Mouse (Mus musculus): ENCODE results near the gene Asdurf. TPM values are rescaled to one million over a fixed set of nuclear protein-coding genes. Genes with fewer than 3 reads are reported as not detected.
A peak's percentile ranks its signal among the peaks of the same experiment; 100 is the strongest.
"Not testable (repeated sequence)": the region's sequence is repeated elsewhere in the genome, so short reads cannot be mapped to it uniquely, and the experiment has no call there.

The Asdurf gene
- total RNA-seq (2012; rRNA removed): not detected in 2 replicates

- in situ Hi-C loops (cut with MboI; ENCODE audit: low sequenced_read_pairs in 2 of 2, unreplicated experiment in 2 of 2): no loop called here
- H3K9me3 ChIP-seq (ENCODE audit: control insufficient read depth, insufficient read depth, low read depth, low read length): no peaks in the 10 kb centered on the region
- H3K36me3 ChIP-seq (ENCODE audit: control insufficient read depth, insufficient read depth, low read length, poor library complexity, severe bottlenecking): peaks cover 6% of the 10 kb centered on the region
- peak within 1 kb of the TSS; percentile 86 to 92 for H3K4me3 ChIP-seq (ENCODE audit: insufficient read depth in 1 of 2, low read depth in 1 of 2, low read length in 2 of 2, poor library complexity in 1 of 2, severe bottlenecking in 1 of 2)
- TF ChIP-seq HCFC1 (IDR thresholded peaks at IDR 0.05; ENCODE audit: borderline replicate concordance, insufficient read depth, low read length): 0 out of 2 replicates have a peak, but pooled peaks have one; percentile 67
- TF ChIP-seq CHD2 (IDR thresholded peaks at IDR 0.05; ENCODE audit: low read depth, low read length): no peak
- peak; percentile 31; the same call in 1 of the 2 replicates for TF ChIP-seq ZC3H11A (IDR thresholded peaks at IDR 0.05; ENCODE audit: borderline replicate concordance, low read depth, low read length)
- no peak for TF ChIP-seq MAFK (IDR thresholded peaks at IDR 0.05; ENCODE audit: insufficient read depth, low read depth, low read length)
- peak; percentile 85 for DNase-seq (ENCODE audit: low read depth, low spot score)
- H3K9ac ChIP-seq (ENCODE audit: insufficient read depth, low read depth, low read length, poor library complexity, severe bottlenecking): peak within 1 kb of the TSS; percentile 93
- peak within 1 kb of the TSS; percentile 48; the same call in 1 of the 2 replicates for H3K27ac ChIP-seq (ENCODE audit: insufficient read depth, low read depth, low read length, poor library complexity, severe bottlenecking)
- H3K4me1 ChIP-seq (ENCODE audit: control insufficient read depth in 2 of 2, insufficient read depth in 2 of 2, low read length in 2 of 2, poor library complexity in 1 of 2): no peaks in the 10 kb centered on the region
Measured at GRCm38 (mm10) chr1:53352327-53353261, at the start of gene Asdurf, which contains the start of the genes Gm28551 and Asnsd1. TSS of gene Asdurf (minus strand) at chr1:53352619. TSS of gene Gm28551 (minus strand) at chr1:53352667. TSS of gene Asnsd1 (minus strand) at chr1:53352752.

GRCm38 (mm10) chr1:53393936-53394760, 41.7 kb upstream of the Asdurf start:
- in situ Hi-C loops (cut with MboI; ENCODE audit: low sequenced_read_pairs in 2 of 2, unreplicated experiment in 2 of 2); H3K4me1 ChIP-seq (ENCODE audit: control insufficient read depth in 2 of 2, insufficient read depth in 2 of 2, low read length in 2 of 2, poor library complexity in 1 of 2); H3K27ac ChIP-seq (ENCODE audit: insufficient read depth, low read depth, low read length, poor library complexity, severe bottlenecking); H3K9me3 ChIP-seq (ENCODE audit: control insufficient read depth, insufficient read depth, low read depth, low read length); H3K9ac ChIP-seq (ENCODE audit: insufficient read depth, low read depth, low read length, poor library complexity, severe bottlenecking); H3K36me3 ChIP-seq (ENCODE audit: control insufficient read depth, insufficient read depth, low read length, poor library complexity, severe bottlenecking); H3K4me3 ChIP-seq (ENCODE audit: insufficient read depth in 1 of 2, low read depth in 1 of 2, low read length in 2 of 2, poor library complexity in 1 of 2, severe bottlenecking in 1 of 2): not testable (repeated sequence)
- peak; percentile 42 for DNase-seq (ENCODE audit: low read depth, low spot score)

- in situ Hi-C loops (cut with MboI; ENCODE audit: low sequenced_read_pairs in 2 of 2, unreplicated experiment in 2 of 2): no loop called here
- TF ChIP-seq ZC3H11A (IDR thresholded peaks at IDR 0.05; ENCODE audit: borderline replicate concordance, low read depth, low read length): no peak
- no peak for TF ChIP-seq CHD2 (IDR thresholded peaks at IDR 0.05; ENCODE audit: low read depth, low read length)
- no peak for TF ChIP-seq MAFK (IDR thresholded peaks at IDR 0.05; ENCODE audit: insufficient read depth, low read depth, low read length)
- no peak for TF ChIP-seq HCFC1 (IDR thresholded peaks at IDR 0.05; ENCODE audit: borderline replicate concordance, insufficient read depth, low read length)
- TF ChIP-seq ZNF384 (IDR thresholded peaks at IDR 0.05; ENCODE audit: low read depth, low read length): no peak
- H3K4me3 ChIP-seq (ENCODE audit: insufficient read depth in 1 of 2, low read depth in 1 of 2, low read length in 2 of 2, poor library complexity in 1 of 2, severe bottlenecking in 1 of 2): no peak overlapping the region
Measured at GRCm38 (mm10) chr1:53388762-53389161, 36.3 kb upstream of the Asdurf start.

GRCm38 (mm10) chr1:53384085-53384688, 31.8 kb upstream of the Asdurf start:
- H3K9ac ChIP-seq (ENCODE audit: insufficient read depth, low read depth, low read length, poor library complexity, severe bottlenecking): no peak overlapping the region

More at GRCm38 (mm10) chr1:53388762-53389161, 36.3 kb upstream of the Asdurf start:
- no peaks in the 10 kb centered on the region for H3K4me1 ChIP-seq (ENCODE audit: control insufficient read depth in 2 of 2, insufficient read depth in 2 of 2, low read length in 2 of 2, poor library complexity in 1 of 2)
- H3K27ac ChIP-seq (ENCODE audit: insufficient read depth, low read depth, low read length, poor library complexity, severe bottlenecking): no peak overlapping the region; the same call in 1 of the 2 replicates
- H3K9ac ChIP-seq (ENCODE audit: insufficient read depth, low read depth, low read length, poor library complexity, severe bottlenecking): no peak overlapping the region
- H3K36me3 ChIP-seq (ENCODE audit: control insufficient read depth, insufficient read depth, low read length, poor library complexity, severe bottlenecking): no peaks in the 10 kb centered on the region
- peaks cover 3% of the 10 kb centered on the region; the same call in 1 of the 2 replicates for H3K9me3 ChIP-seq (ENCODE audit: control insufficient read depth, insufficient read depth, low read depth, low read length)
- DNase-seq (ENCODE audit: low read depth, low spot score): no peak

More at GRCm38 (mm10) chr1:53384085-53384688, 31.8 kb upstream of the Asdurf start:
- DNase-seq (ENCODE audit: low read depth, low spot score): no peak
- Histone ChIP-seq H3K4me3 (ENCODE audit: insufficient read depth in 1 of 2, low read depth in 1 of 2, low read length in 2 of 2, poor library complexity in 1 of 2, severe bottlenecking in 1 of 2) (no peak overlapping the region), H3K27ac (ENCODE audit: insufficient read depth, low read depth, low read length, poor library complexity, severe bottlenecking) (no peak overlapping the region), H3K4me1 (ENCODE audit: control insufficient read depth in 2 of 2, insufficient read depth in 2 of 2, low read length in 2 of 2, poor library complexity in 1 of 2) (no peaks in the 10 kb centered on the region), H3K9me3 (ENCODE audit: control insufficient read depth, insufficient read depth, low read depth, low read length) (no peaks in the 10 kb centered on the region), H3K36me3 (ENCODE audit: control insufficient read depth, insufficient read depth, low read length, poor library complexity, severe bottlenecking) (no peaks in the 10 kb centered on the region)
- no peak for TF ChIP-seq HCFC1 (IDR thresholded peaks at IDR 0.05; ENCODE audit: borderline replicate concordance, insufficient read depth, low read length)
- no peak for TF ChIP-seq MAFK (IDR thresholded peaks at IDR 0.05; ENCODE audit: insufficient read depth, low read depth, low read length)
- no peak for TF ChIP-seq ZC3H11A (IDR thresholded peaks at IDR 0.05; ENCODE audit: borderline replicate concordance, low read depth, low read length)
- no peak for TF ChIP-seq ZNF384 (IDR thresholded peaks at IDR 0.05; ENCODE audit: low read depth, low read length)
- in situ Hi-C loops (cut with MboI; ENCODE audit: low sequenced_read_pairs in 2 of 2, unreplicated experiment in 2 of 2): no loop called here

Measured in ES-E14 (cell line).